20 mouse cellular contexts compared by ENCODE assay signal in the genomic region with DNA sequence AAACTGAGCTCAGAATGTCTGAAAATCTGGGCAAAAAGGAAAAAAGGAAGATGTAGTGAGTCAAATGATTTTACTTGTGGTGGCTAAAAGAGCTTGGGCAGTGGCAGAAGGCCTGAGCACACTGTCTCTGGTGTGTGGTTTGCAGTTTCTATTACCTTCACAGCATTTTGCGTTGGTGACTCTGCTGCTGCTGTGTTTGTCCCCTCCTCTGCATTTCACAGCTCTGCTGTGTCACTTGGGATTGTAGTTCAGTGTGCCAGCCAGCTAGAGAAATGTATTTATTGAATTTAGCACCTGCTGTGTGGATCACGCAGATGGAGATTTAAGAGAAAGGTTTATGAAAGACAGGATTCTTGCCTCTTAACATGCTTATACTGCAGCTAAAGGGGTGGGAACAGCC.
DNase-seq lines count a peak whose midpoint lies in the region; ATAC-seq lines count a peak whose summit lies in the region.
"Had no signal": no experiment of that assay in that cellular context is flagged by ENCODE, and none has a peak within 500 bp of the region (broad histone marks: within the 10 kb centered on the region; RNA-seq: fewer than 3 reads in every experiment).

No protein-coding gene starts in this region.

- 0 out of 2 replicates have a peak, but pooled peaks have one; percentile 27 for ATAC-seq in frontal cortex, adult (ENCODE audit: low TSS enrichment)
- ATAC-seq: activated CD4-positive, CD25-positive, alpha-beta regulatory T cell, adult 4 months; forebrain, embryonic 13.5 days; forebrain, embryonic 16.5 days; hindbrain, postnatal 0 days; inflammation-experienced regulatory T-cells, adult 6 months had no signal

- no peak for DNase-seq in frontal cortex, postnatal 14 days (ENCODE audit: low spot score in 2 of 2)
- peak; percentile 26 for DNase-seq in right cerebral cortex, adult 18-20 months
- no peak for DNase-seq in right cerebral cortex, postnatal 14 days
- peak; percentile 67 for DNase-seq in brain, adult 2 months (ENCODE audit: low read depth, low spot score)
- DNase-seq in ovary, postnatal 14 days (ENCODE audit: low spot score): no peak
- DNase-seq: adrenal gland, adult 8-10 months; adrenal gland, postnatal 25 days; cerebellum, adult 18-20 months; cerebellum, adult 9-10 months; cerebellum, postnatal 14 days; gastrocnemius, postnatal 36 days; heart, adult 18-20 months; heart, postnatal 10 days; heart, postnatal 4 days had no signal

Comparison
In these comparisons a context has a peak if more than half of its experiments do, and no peak if none do; other contexts are left out.
1. DNase-seq: peak in right cerebral cortex, adult 18-20 months (single experiment) and brain, adult 2 months (single experiment); none in frontal cortex, postnatal 14 days (0 of 2), right cerebral cortex, postnatal 14 days (single experiment) and ovary, postnatal 14 days (single experiment).